Mouse (Mus musculus): ENCODE measurements around the gene Ddx27.
A peak's percentile ranks its signal among the peaks of the same experiment; 100 is the strongest.

Ddx27 gene

GRCm38 (mm10) chr2:167014702-167015381 lies at the start of gene Ddx27:
Ddx27 (plus strand) TSS chr2:167015193.
- peak; percentile 90 to 95 for DNase-seq

- no peak for DNase-seq
These were observed 41.8 kb upstream of the Ddx27 start for GRCm38 (mm10) chr2:166973153-166973552.

GRCm38 (mm10) chr2:166974177-166974872 lies 40.7 kb upstream of the Ddx27 start:
- no peak for DNase-seq

- DNase-seq = no peak
These were observed 38.6 kb upstream of the Ddx27 start for GRCm38 (mm10) chr2:166976356-166976755.

GRCm38 (mm10) chr2:166977490-166977889 lies 37.5 kb upstream of the Ddx27 start:
- no peak for DNase-seq

GRCm38 (mm10) chr2:166980161-166980560 lies 34.8 kb upstream of the Ddx27 start:
- DNase-seq = no peak

- no peak for DNase-seq
These were observed 31.6 kb upstream of the Ddx27 start for GRCm38 (mm10) chr2:166983351-166983894.

- DNase-seq = no peak
These were observed 24.1 kb upstream of the Ddx27 start for GRCm38 (mm10) chr2:166990861-166991260.

- no peak for DNase-seq
These were observed 23.0 kb upstream of the Ddx27 start for GRCm38 (mm10) chr2:166991945-166992344.

GRCm38 (mm10) chr2:166995021-166995795 lies 19.8 kb upstream of the Ddx27 start:
- peak; percentile 34 to 37 for DNase-seq

- peak; percentile 96 to 97 for DNase-seq
These were observed 19.0 kb upstream of the Ddx27 start, which contains the start of gene Stau1 for GRCm38 (mm10) chr2:166995796-166996532. Stau1 (minus strand) TSS chr2:166996299.

GRCm38 (mm10) chr2:166996533-166996894 lies 18.5 kb upstream of the Ddx27 start:
- no peak for DNase-seq

- no peak for DNase-seq
These were observed 13.5 kb upstream of the Ddx27 start for GRCm38 (mm10) chr2:167001486-167001885.

GRCm38 (mm10) chr2:167004099-167004854 lies 10.7 kb upstream of the Ddx27 start:
- DNase-seq = peak; percentile 79 to 81

GRCm38 (mm10) chr2:167006355-167006754 lies 8.6 kb upstream of the Ddx27 start:
- DNase-seq = no peak

GRCm38 (mm10) chr2:167007001-167007491 lies 7.9 kb upstream of the Ddx27 start:
- peak; percentile 69 to 70 for DNase-seq

GRCm38 (mm10) chr2:167007565-167007964 lies 7.4 kb upstream of the Ddx27 start:
- peak in 1 of 2 experiments; percentile 18 for DNase-seq

- DNase-seq = no peak
These were observed 5.5 kb upstream of the Ddx27 start for GRCm38 (mm10) chr2:167009483-167009882.

- no peak for DNase-seq
These were observed 4.4 kb upstream of the Ddx27 start for GRCm38 (mm10) chr2:167010546-167010945.

GRCm38 (mm10) chr2:167015382-167015718 lies 357 bp downstream of the Ddx27 start:
- DNase-seq = no peak

- DNase-seq = no peak
These were observed 4.4 kb downstream of the Ddx27 start for GRCm38 (mm10) chr2:167019396-167019795.

- no peak for DNase-seq
These were observed 13.6 kb downstream of the Ddx27 start for GRCm38 (mm10) chr2:167028553-167028952.

All from cerebellum, adult 18-20 months (tissue).